Mouse (Mus musculus) myocyte (in vitro differentiated cells): ENCODE results near the gene Catip.

Experiments
- E2F4 ChIP-seq: IDR thresholded peaks from one replicate; pipeline ENCODE4 v1.6.1; 2011; ENCODE audit warnings: mild to moderate bottlenecking, control low read depth, moderate library complexity; ENCODE audit not compliant: insufficient read depth
- POLR2A ChIP-seq: IDR thresholded peaks from one replicate; pipeline ENCODE4 v1.6.1; 2011; ENCODE audit warnings: low read depth, mild to moderate bottlenecking, control low read depth, moderate library complexity; ENCODE audit not compliant: insufficient read length
- POLR2AphosphoS2 ChIP-seq: IDR thresholded peaks from one replicate; pipeline ENCODE4 v1.6.1; 2011; ENCODE audit warnings: low read depth, control low read depth; ENCODE audit not compliant: insufficient read length
- REST ChIP-seq: IDR thresholded peaks from one replicate; pipeline ENCODE4 v1.6.1; 2011; ENCODE audit warnings: mild to moderate bottlenecking, control low read depth, moderate library complexity; ENCODE audit not compliant: insufficient read depth, insufficient read length
- TCF12 ChIP-seq: IDR thresholded peaks from one replicate; pipeline ENCODE4 v1.6.1; 2011; ENCODE audit warnings: mild to moderate bottlenecking, control low read depth; ENCODE audit not compliant: poor library complexity, insufficient read depth, severe bottlenecking

DNA sequence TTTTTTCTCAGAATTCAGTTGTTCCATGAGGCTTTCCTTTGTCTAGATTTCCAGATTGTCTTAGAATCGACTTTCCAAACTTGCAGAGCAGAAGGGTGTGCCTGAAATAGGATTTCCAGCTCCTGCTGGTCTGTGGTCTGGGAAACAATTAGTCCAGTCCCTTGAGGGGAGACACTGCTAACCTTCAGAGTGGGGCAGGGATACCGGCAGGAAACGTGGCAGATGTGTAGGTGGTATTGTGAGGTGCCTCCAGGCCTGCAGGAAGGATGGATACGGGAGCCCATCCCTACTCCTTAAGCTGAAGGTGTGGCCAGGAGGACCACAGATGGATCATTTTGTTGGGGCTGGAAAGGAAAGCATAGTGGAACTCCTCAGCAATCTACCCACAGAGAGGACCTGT lies 26.9 kb upstream of the Catip start:
- TF ChIP-seq E2F4 (no peak), POLR2A (no peak), REST (no peak), POLR2AphosphoS2 (no peak), TCF12 (no peak)
